Mouse (Mus musculus) subcutaneous adipose tissue, adult 2 months (tissue): ENCODE data around the gene Ap4b1. TPM values are rescaled to one million over a fixed set of nuclear protein-coding genes. Genes with fewer than 3 reads are reported as not detected.

Experiments
- polyA plus RNA-seq: library from polyadenylated mRNA; depleted of rRNA; stranded (reverse); fragments of >200 nt; gene quantifications from 2 replicates; pipeline ENCODE4 v1.2.3, GENCODE M21; 2012; ENCODE audit warnings: low replicate concordance; rRNA removed

Gene Ap4b1
- 17.5 and 20.9 TPM in 2 replicates for polyA plus RNA-seq

GRCm38 (mm10) chr3:103808891-103809798, at the start of gene Ap4b1, which contains the start of the genes Dclre1b and Gm43064:
Gene Ap4b1, plus strand, starts transcription at chr3:103809520.
Gene Dclre1b, minus strand, starts transcription at chr3:103809444.
Gene Gm43064, plus strand, starts transcription at chr3:103809573.

GRCm38 (mm10) chr3:103791230-103792110, 17.9 kb upstream of the Ap4b1 start, which contains the start of gene Hipk1:
Gene Hipk1, minus strand, starts transcription at chr3:103791563.

GRCm38 (mm10) chr3:103832426-103832825, 23.1 kb downstream of the Ap4b1 start, which contains the start of gene Bcl2l15:
Gene Bcl2l15, plus strand, starts transcription at chr3:103832601.

GRCm38 (mm10) chr3:103858881-103859801, 49.8 kb downstream of the Ap4b1 start, which contains the start of gene Ptpn22:
Gene Ptpn22, plus strand, starts transcription at chr3:103859795.

Other genes with a start within 250 kb of the Ap4b1 start
- 0.39 TPM in 1 of 2 replicates, not detected in the other for gene Syt6, start 234.3 kb upstream of the Ap4b1 start, polyA plus RNA-seq
- not detected in 2 replicates for gene Atg4a-ps, start 163.5 kb upstream of the Ap4b1 start, polyA plus RNA-seq
- gene Olfml3, start 71.5 kb upstream of the Ap4b1 start, polyA plus RNA-seq = 7.1 and 68.9 TPM in 2 replicates
- not detected in 2 replicates for gene Gm10964, start 70.2 kb upstream of the Ap4b1 start, polyA plus RNA-seq
- 73.0 and 79.2 TPM in 2 replicates for gene Hipk1, start 18.0 kb upstream of the Ap4b1 start, polyA plus RNA-seq
- 19.1 and 19.6 TPM in 2 replicates for gene Dclre1b, start 76 bp upstream of the Ap4b1 start, polyA plus RNA-seq
- gene Gm43064, start 53 bp downstream of the Ap4b1 start, polyA plus RNA-seq = 0.14 and 0.86 TPM in 2 replicates
- gene Bcl2l15, start 23.1 kb downstream of the Ap4b1 start, polyA plus RNA-seq = 4.8 TPM in 1 of 2 replicates, not detected in the other
- gene Ptpn22, start 50.3 kb downstream of the Ap4b1 start, polyA plus RNA-seq = 2.4 and 9.0 TPM in 2 replicates
- gene Rsbn1, start 104.6 kb downstream of the Ap4b1 start, polyA plus RNA-seq = 2.4 and 6.3 TPM in 2 replicates
- 4.1 and 9.4 TPM in 2 replicates for gene Phtf1, start 158.6 kb downstream of the Ap4b1 start, polyA plus RNA-seq